Mouse (Mus musculus): ENCODE measurements around the gene Pfkl. TPM values are rescaled to one million over a fixed set of nuclear protein-coding genes. Genes with fewer than 3 reads are reported as not detected.
"Not testable (repeated sequence)": the region's sequence is repeated elsewhere in the genome, so short reads cannot be mapped to it uniquely, and the experiment has no call there.

Gene Pfkl
- total RNA-seq, 2 experiments from 2014 or later = 106 to 115 TPM

DNA sequence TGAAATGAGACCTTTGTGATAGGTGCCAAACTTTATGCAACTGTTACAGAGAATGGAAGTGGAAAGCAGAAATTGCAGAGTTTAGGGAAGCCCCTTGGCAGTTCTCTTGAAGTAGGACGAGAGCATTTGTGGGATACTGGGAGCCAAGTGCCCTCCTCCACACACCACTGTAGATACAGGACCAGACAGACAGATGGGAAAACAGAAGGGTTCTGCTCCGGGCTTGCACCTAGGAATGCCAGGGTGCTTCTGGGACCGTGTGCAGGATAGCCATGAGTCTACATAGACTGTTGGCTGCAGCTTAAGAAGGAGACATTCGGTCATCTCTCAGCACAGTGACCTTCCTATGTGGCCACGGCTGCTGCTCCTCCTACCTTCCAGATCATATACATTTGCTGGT lies 35.1 kb downstream of the Pfkl start:
- intact Hi-C loops (cut with DNase I) = no loop called here
- no peak for DNase-seq (ENCODE audit: low spot score)

DNA sequence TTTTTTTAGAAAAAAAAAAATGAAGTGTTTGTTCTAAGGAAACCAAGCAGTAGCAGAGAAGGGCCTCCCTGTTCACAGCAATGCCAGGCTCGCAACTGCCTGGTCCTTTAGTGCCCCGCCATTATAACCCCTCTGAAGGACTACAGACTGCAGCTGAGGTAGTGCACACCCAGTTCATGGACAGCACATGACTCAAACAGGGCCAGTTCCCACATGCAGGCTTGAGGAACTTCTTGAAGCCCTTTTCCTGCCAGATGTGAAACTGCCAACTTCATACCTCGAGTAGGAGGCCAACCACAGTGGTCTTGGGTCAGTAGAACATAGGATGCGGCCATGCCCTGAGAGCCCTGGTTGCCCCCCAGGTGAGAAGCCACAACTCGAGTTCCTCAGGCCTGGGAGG lies 35.6 kb downstream of the Pfkl start:
- no peak for DNase-seq (ENCODE audit: low spot score)
- intact Hi-C loops (cut with DNase I) = no loop called here

DNA sequence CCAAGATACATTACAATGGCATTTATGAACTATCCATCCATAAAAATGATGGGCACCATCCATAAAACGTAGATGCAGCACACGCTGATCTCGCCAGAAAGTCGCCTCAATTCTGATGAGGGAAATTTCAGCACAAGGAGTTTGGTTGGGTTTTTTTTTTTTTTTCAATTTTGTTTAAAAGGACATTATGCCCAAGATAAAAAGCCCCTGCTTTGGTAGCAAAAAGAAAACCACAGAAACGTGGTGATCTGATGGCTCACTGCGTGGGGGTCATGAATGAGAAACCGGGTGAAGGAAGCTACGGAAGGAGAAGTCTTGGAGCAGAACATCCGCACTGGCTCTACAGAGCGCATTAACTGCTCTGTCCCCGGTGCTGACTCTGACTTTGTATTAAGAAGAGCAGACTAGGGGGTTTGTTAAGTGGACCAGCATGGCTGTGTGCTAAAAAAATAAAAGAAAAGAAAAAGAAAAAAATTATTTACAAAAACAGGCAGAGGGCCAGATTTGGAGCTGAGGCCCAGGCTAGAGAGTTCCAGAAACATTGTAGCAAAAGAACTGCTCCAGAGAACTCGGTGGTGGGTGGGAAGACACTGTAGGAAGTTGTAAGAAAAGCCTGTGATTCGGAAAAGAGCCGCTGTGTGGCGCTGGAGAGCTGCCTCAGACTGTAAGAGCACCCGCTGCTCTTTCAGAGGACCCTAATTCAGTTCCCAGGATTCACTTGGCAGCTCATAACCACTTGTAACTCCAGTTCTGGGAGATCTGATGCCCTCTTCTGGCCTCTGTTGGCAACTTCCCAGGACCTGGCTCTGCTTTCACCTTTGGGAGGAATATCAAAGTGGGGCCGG lies 38.0 kb downstream of the Pfkl start:
- no peak for DNase-seq (ENCODE audit: low spot score)
- intact Hi-C loops (cut with DNase I) = no loop called here

DNA sequence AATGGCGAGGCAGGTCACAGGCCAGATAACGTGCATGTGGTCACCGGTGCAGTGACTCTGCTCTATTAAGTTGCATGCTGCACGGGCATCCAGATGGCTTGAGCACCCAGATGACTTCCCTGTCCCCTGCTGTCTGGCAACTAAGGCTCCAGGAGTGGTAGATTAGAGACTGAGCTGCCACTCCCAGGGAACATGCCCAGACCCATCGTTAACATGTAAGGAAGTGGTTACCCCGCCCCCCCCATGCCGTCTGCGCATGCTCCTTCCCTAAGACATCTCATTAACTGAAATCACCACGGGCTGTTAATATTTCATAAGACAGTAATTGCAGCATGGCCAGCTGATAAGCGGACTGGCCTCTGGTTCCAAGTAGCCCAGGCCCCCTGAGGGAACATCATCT lies 38.7 kb downstream of the Pfkl start:
- no peak for DNase-seq (ENCODE audit: low spot score)

DNA sequence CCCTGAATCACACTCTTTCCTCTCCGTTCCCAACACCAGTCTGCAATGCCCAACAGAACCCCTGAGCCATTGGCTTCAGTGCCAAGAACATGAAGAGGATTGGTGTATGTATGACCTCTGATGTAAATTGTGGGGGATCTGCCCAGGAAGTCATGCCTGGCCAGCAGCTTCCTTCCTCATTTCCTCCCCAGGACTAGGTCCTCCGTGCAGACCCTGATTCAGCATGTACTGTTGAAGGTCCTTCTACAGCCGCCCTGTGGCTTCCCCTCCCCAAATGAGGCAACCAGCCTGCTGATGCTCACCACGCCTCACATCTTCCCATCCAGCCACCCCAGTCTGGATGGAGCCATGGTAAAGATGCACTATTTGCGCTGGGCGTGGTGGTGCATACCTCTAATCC lies 39.4 kb downstream of the Pfkl start, which contains the start of gene Trpm2:
TSS of gene Trpm2 (minus strand) at position 83 of the 400 bp plus-strand sequence.
- no peak for DNase-seq (ENCODE audit: low spot score)
- intact Hi-C loops (cut with DNase I) = no loop called here

More for the DNA sequence above, 38.7 kb downstream of the Pfkl start:
- intact Hi-C loops (cut with DNase I) = no loop called here

DNA sequence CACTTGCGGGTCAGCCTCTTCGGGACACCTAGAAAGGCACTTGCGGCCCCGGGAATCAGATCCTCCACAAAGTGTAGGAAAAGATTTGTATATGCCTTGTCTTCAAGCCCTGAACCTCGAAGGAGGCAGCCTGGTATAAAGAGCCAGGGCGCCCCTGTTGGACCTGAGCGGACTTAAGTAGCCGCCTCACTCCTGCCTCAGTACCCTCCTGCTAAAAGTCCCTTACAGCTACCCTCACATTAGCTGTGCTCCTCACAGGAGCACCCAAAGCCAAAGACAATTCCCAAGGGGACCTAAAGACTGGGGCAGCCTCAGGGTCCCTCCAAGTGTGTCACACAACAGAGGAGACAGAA lies 39.9 kb downstream of the Pfkl start:
- intact Hi-C loops (cut with DNase I) = no loop called here
- DNase-seq (ENCODE audit: low spot score) = no peak

DNA sequence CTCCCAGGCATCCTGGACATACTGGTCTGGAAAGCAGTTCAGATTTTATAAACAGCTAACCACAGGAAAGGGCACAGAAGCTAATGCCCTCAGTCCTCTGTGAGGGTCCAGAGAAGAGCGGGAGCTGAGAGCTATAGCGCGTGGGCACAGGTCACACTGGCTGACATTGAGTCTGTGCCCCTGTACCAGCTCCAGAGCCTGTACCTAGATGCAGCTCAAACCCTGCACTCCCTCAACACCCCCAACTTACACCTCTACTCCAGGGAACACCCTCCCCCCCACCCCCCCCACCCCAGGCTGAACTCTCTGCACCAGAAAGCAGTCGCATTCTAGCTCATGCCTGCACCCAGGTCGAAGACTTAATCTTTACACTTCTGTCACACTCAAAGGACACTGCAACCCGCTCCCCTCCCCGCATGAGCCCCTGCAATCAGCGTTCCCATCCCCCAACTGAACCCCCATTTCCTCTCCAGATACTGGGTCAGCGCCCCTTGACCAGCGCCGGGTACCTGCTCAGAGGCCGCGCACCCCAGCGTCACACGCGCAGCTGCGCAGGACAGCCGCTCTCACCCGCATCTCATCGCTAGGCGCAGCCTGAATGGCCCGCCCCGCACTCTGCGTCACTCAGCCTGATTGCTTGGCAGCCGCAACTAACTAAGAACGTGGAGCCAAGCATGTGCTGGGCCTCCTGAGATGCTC lies 40.5 kb downstream of the Pfkl start:
- intact Hi-C loops (cut with DNase I) = no loop called here
- no peak for DNase-seq (ENCODE audit: low spot score)

DNA sequence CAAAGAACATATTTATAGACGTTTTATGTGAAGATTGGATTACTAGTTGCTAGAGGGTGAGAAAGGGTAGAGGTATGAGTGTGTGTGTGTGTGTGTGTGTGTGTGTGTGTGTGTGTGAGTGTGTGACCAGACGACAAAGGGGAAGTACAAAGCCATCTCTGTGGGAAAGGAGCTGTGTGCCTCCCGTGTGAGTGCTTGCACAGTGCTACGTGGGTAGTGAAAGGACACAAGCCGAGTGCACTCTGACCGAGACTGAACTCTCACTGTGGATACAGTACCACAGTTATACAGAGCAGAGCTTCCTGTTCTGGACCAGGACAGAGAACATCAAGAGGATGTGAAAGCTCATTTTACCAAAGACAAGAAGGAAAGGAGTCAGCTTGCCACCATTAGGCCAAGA lies 45.9 kb downstream of the Pfkl start:
- intact Hi-C loops (cut with DNase I) = no loop called here
- DNase-seq (ENCODE audit: low spot score) = no peak

DNA sequence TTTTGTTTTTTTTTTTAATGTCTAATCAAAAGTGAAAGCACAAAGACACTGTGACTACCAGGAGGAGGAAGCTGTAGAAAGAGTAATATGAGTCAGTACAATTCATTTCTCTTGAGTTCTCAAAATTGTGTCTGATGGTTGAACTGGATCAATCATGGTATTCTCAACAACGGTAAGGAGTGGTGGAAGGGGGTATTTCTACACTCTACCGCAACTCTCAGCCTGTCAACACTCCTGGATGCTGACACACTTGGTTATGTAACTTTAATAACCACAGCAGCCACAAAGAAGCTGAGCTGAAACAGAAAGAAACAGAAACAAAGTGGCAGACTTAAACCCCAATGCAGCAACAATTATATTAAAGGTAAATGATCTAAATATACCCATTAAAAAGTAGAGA lies 47.2 kb downstream of the Pfkl start:
- intact Hi-C loops (cut with DNase I) = no loop called here
- DNase-seq (ENCODE audit: low spot score) = no peak

DNA sequence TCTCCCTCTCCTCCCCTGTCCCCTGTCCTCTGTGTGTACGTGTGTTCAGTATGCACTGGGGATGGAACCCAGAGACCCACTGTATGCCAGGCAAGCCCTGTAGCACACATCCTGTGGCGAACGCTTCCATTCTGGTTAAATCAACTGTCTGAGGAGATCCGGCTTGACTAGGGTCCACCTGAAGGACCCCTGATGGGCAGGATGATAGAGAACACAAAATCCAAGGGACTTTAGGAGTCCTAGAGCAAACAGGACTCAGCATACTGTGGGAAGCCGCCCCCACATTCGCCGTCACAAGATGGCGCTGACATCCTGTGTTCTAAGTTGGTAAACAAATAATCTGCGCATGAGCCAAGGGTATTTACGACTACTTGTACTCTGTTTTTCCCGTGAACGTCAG lies 59.4 kb downstream of the Pfkl start:
- intact Hi-C loops (cut with DNase I); DNase-seq (ENCODE audit: low spot score): not testable (repeated sequence)

DNA sequence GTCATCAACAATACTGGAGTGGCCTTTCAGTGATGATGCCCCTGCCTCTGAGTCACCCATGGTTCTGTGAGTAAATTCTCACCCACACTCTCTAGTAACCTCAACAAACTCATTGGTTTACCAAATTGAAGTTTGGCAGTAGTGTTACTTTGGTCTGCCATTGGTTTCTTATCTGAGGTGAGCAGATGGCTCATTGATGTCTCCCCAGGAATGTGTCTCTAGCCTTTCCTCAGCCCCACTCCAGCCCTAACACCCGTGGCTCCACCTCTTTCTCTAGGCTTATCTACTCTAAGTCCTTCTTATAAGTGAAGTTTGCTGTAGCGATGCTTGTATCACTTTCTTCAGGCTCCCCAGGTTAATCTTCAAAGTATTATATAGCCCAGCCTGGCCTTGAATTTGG lies 70.2 kb downstream of the Pfkl start:
- intact Hi-C loops (cut with DNase I) = no loop called here
- no peak for DNase-seq (ENCODE audit: low spot score)

Other genes starting within 250 kb of the Pfkl start
- not detected for gene Gm3238, start 238.8 kb downstream of the Pfkl start, total RNA-seq (2021)
- not detected for gene Gm7138, start 233.1 kb downstream of the Pfkl start, total RNA-seq (2021)
- not detected for gene Gm3250, start 227.5 kb downstream of the Pfkl start, total RNA-seq (2021)
- gene Gm7137, start 221.9 kb downstream of the Pfkl start, total RNA-seq (2021) = not detected
- gene Gm9639, start 215.0 kb downstream of the Pfkl start, total RNA-seq (2021) = not detected
- gene Gm19668, start 210.9 kb downstream of the Pfkl start, total RNA-seq (2021) = not detected
- gene Gm9507, start 198.2 kb downstream of the Pfkl start, total RNA-seq (2021) = not detected
- gene Gm2696, start 195.4 kb downstream of the Pfkl start, total RNA-seq (2021) = not detected
- not detected for gene Krtap10-4, start 183.0 kb downstream of the Pfkl start, total RNA-seq (2021)
- not detected for gene Krtap10-10, start 174.1 kb downstream of the Pfkl start, total RNA-seq (2021)
- gene Gm36176, start 163.3 kb downstream of the Pfkl start, total RNA-seq (2021) = not detected
- gene Gm10318, start 157.2 kb downstream of the Pfkl start, total RNA-seq (2021) = not detected
- not detected for gene Gm3285, start 148.1 kb downstream of the Pfkl start, total RNA-seq (2021)
- gene Lrrc3, start 107.5 kb downstream of the Pfkl start, total RNA-seq (2021) = under 1 TPM; 0.65 to 0.73 TPM
- gene Trpm2, start 39.5 kb downstream of the Pfkl start, total RNA-seq (2021) = under 1 TPM; 0.55 to 0.56 TPM
- gene 1810043G02Rik, start 31.6 kb downstream of the Pfkl start, total RNA-seq (2021) = 10 to 100 TPM in 1 of 2 experiments, 1 to 10 TPM in 1; 9.7 to 11.1 TPM
- gene Dnmt3l, start 31.9 kb upstream of the Pfkl start, total RNA-seq (2021) = under 1 TPM in 1 of 2 experiments, not detected in 1; 0.22 TPM
- gene Aire, start 33.5 kb upstream of the Pfkl start, total RNA-seq (2021) = not detected
- gene Icosl, start 59.2 kb upstream of the Pfkl start, total RNA-seq (2021) = 1 to 10 TPM; 4.2 to 7.2 TPM
- 100 to 1,000 TPM; 500 to 510 TPM for gene D10Jhu81e, start 159.7 kb upstream of the Pfkl start, total RNA-seq (2021)
- 1 to 10 TPM; 8.4 to 9.3 TPM for gene Pwp2, start 175.1 kb upstream of the Pfkl start, total RNA-seq (2021)
- gene Trappc10, start 234.6 kb upstream of the Pfkl start, total RNA-seq (2021) = 10 to 100 TPM; 40.2 to 44.4 TPM

All from heart, postnatal 25 days (tissue).